Mouse (Mus musculus) liver, embryonic 15.5 days (tissue): ENCODE results near the gene Crb3. TPM values are rescaled to one million over a fixed set of nuclear protein-coding genes. Genes with fewer than 3 reads are reported as not detected.

Experiments used
- ATAC-seq: fragments of 200-750 bp; cut with Nextera tagmentation; 2 replicates; pipeline ENCODE4 v1.8.0; 2017; ENCODE audit warnings: moderate number of reproducible peaks, mild to moderate bottlenecking, moderate library complexity; ENCODE audit not compliant: insufficient read depth
- H3K27ac ChIP-seq: fragments of 300-500 bp; sonication (generic); replicated peaks from 2 replicates; pipeline ENCODE4 v1.5.1; 2015; ENCODE audit warnings: mild to moderate bottlenecking, inconsistent platforms
- H3K27me3 ChIP-seq: fragments of 300-500 bp; sonication (generic); 2 replicates; pipeline ENCODE4 v1.6.1; 2015; ENCODE audit warnings: mild to moderate bottlenecking, inconsistent platforms
- H3K36me3 ChIP-seq: fragments of 300-500 bp; sonication (generic); replicated peaks from 2 replicates; pipeline ENCODE4 v1.6.1; 2015; ENCODE audit warnings: moderate library complexity, mild to moderate bottlenecking, inconsistent platforms
- H3K4me1 ChIP-seq: fragments of 300-500 bp; sonication (generic); replicated peaks from 2 replicates; pipeline ENCODE4 v1.6.1; 2015; ENCODE audit warnings: inconsistent platforms
- H3K4me2 ChIP-seq: fragments of 300-500 bp; sonication (generic); 2 replicates; pipeline ENCODE4 v1.6.1; 2015; ENCODE audit warnings: moderate library complexity, mild to moderate bottlenecking, inconsistent platforms
- H3K4me3 ChIP-seq: fragments of 300-500 bp; sonication (generic); replicated peaks from 2 replicates; pipeline ENCODE4 v1.5.1; 2015; ENCODE audit warnings: mild to moderate bottlenecking, inconsistent platforms
- H3K9ac ChIP-seq: fragments of 300-500 bp; sonication (generic); 2 replicates; pipeline ENCODE4 v1.6.1; 2015; ENCODE audit warnings: moderate library complexity, mild to moderate bottlenecking, inconsistent platforms
- H3K9me3 ChIP-seq: fragments of 300-500 bp; sonication (generic); replicated peaks from 2 replicates; pipeline ENCODE4 v1.6.1; 2016; ENCODE audit warnings: inconsistent platforms
- WGBS: fragments of 180-500 bp; shearing (Covaris S2); methylation state at CpG from one replicate; pipeline ENCODE4 v1.1.7; 2015; ENCODE audit warnings: mixed read lengths; ENCODE audit not compliant: insufficient replicate concordance; 5-methylcytosine and 5-hydroxymethylcytosine counted together
- polyA plus RNA-seq: library from polyadenylated mRNA; unstranded; fragments of >200 nt; fragmentation: Nextera tagmentation; extraction: Ambion mirVana; gene quantifications from 2 replicates; pipeline ENCODE4 v1.2.1, GENCODE M21; 2015

Gene Crb3
- 11.1 and 11.2 TPM in 2 replicates for polyA plus RNA-seq

GRCm38 (mm10) chr17:57058891-57059485, at the start of gene Crb3:
Crb3 (plus strand) TSS chr17:57059105.
- Histone ChIP-seq H3K9ac (peak within 1 kb of the TSS; percentile 66), H3K27ac (peak within 1 kb of the TSS; percentile 75), H3K36me3 (no peaks in the 10 kb centered on the region), H3K9me3 (no peaks in the 10 kb centered on the region), H3K4me3 (peak within 1 kb of the TSS; percentile 64), H3K4me1 (peaks cover 42% of the 10 kb centered on the region), H3K27me3 (peaks cover 63% of the 10 kb centered on the region), H3K4me2 (peak within 1 kb of the TSS; percentile 91)
- no peak for ATAC-seq
- 5% methylated on average over 19 of the region's 22 CpGs for WGBS

DNA sequence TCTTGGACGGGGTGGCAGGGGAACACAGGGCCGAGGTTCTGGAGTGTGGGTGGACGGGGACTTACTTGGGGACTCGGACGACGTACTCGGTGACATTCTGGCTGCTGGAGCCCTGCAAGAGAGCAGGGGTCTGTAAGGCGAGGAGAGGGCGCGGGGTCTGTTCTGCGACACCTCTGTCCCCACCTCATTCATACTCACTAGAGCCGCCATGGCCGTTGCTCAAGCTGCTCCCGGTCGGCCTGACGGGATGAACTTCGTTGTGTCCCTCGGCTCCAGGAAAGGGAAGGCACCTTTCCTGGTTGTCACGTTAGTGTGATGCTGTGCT, 48.0 kb upstream of the Crb3 start:
- WGBS: under 1% methylated on average over 19 of the region's 19 CpGs
- H3K27me3 ChIP-seq: no peaks in the 10 kb centered on the region
- H3K4me1 ChIP-seq: peaks cover 46% of the 10 kb centered on the region
- peak; percentile 59 for ATAC-seq
- H3K36me3 ChIP-seq: peaks cover 37% of the 10 kb centered on the region
- H3K9ac ChIP-seq: peak overlapping the region; percentile 82
- no peaks in the 10 kb centered on the region for H3K9me3 ChIP-seq
- H3K4me2 ChIP-seq: peak overlapping the region; percentile 92
- H3K27ac ChIP-seq: peak overlapping the region; percentile 90
- H3K4me3 ChIP-seq: peak overlapping the region; percentile 74

DNA sequence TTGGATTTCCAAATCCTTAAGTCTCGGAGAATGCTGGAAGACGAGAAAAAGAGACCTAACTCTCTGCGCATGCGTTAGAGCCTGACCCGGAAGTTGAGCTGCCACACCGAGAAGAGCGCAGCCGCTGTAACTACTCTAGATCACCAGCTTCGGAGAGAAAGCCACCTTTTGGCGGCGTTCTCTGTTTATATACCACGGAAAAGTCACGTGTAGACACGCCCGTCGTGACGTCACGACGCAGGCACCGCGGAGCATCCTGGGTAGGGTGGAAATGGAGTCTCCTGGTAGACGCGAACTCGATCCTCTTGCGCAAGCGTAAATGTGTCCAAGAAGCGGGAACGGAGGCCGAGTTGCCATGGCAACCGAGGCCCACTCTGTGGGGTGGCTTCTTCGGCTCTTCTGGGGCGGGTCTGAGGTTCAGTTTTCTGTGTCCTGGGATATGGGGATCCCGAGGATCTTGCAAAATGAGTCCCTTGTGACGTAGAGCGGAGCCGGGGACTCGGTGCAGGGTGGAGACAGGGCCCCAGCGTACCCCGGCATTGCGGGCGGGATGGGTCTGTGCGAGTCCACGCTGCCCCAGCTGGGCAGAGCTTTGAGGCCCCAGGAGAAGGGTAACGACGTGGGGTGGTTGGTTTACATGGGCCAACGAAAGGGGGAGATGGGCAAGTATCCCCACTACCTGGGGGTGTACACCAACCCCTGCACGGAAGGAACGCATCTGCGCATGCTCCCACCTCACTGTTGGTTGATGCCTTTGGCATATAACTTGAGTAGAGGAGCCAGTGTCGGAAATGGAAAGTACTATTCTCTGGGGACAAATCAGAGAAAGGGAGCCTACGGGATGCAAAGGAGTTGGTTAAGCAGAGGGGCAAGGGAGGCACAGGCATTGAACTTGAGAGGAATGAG, 47.4 kb upstream of the Crb3 start, which contains the start of the genes Gtf2f1 and Gm17949:
TSS of gene Gtf2f1 (minus strand) at position 53 of the 906 bp plus-strand sequence.
TSS of gene Gm17949 (plus strand) at position 234 of the 906 bp plus-strand sequence.
- Histone ChIP-seq H3K4me3 (peak within 1 kb of the TSS; percentile 74), H3K9ac (peak within 1 kb of the TSS; percentile 82), H3K9me3 (no peaks in the 10 kb centered on the region), H3K4me1 (peaks cover 50% of the 10 kb centered on the region), H3K36me3 (peaks cover 31% of the 10 kb centered on the region), H3K27me3 (no peaks in the 10 kb centered on the region), H3K4me2 (peak within 1 kb of the TSS; percentile 92), H3K27ac (peak within 1 kb of the TSS; percentile 90)
- ATAC-seq: peak; percentile 87
- under 1% methylated on average over 51 of the region's 51 CpGs for WGBS

- peaks cover 43% of the 10 kb centered on the region for H3K4me1 ChIP-seq
- ATAC-seq: no peak
- H3K27ac ChIP-seq: peak overlapping the region; percentile 90
- H3K36me3 ChIP-seq: peaks cover 23% of the 10 kb centered on the region
- H3K9ac ChIP-seq: peak overlapping the region; percentile 75
- H3K4me3 ChIP-seq: peak overlapping the region; percentile 74
- 71% methylated on average over 13 of the region's 13 CpGs for WGBS
- peak overlapping the region; percentile 92 for H3K4me2 ChIP-seq
- no peaks in the 10 kb centered on the region for H3K27me3 ChIP-seq
- H3K9me3 ChIP-seq: no peaks in the 10 kb centered on the region
Observed at GRCm38 (mm10) chr17:57012245-57012795, 46.6 kb upstream of the Crb3 start.

DNA sequence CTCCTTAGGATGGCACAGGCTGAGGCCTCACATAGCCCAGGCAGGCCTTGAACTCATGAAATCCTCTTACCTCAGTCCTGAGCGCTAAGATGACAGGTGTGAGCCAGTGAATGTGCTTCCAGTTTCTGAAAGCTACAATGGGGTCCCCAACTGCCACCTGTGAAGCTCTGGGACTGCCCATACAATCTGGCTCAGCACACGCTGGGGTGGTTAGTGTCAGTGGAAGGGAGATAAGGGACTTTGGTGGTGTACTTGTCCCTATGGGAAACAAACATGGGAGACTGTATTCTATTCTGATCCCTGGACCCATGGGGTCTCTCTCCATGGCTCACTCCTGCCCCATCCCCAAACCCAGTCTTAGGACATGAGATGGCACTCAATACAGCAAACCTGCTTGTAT, 39.2 kb upstream of the Crb3 start:
- H3K4me3 ChIP-seq: no peak overlapping the region
- WGBS: 35% methylated on average over 2 of the region's 2 CpGs
- H3K9me3 ChIP-seq: no peaks in the 10 kb centered on the region
- peak overlapping the region; percentile 36 for H3K4me2 ChIP-seq
- peaks cover 67% of the 10 kb centered on the region for H3K4me1 ChIP-seq
- H3K27ac ChIP-seq: peak overlapping the region; percentile 79
- ATAC-seq: peak; percentile 79
- peak overlapping the region; percentile 4; the same call in 1 of the 2 replicates for H3K9ac ChIP-seq
- peaks cover 50% of the 10 kb centered on the region for H3K36me3 ChIP-seq
- no peaks in the 10 kb centered on the region for H3K27me3 ChIP-seq

DNA sequence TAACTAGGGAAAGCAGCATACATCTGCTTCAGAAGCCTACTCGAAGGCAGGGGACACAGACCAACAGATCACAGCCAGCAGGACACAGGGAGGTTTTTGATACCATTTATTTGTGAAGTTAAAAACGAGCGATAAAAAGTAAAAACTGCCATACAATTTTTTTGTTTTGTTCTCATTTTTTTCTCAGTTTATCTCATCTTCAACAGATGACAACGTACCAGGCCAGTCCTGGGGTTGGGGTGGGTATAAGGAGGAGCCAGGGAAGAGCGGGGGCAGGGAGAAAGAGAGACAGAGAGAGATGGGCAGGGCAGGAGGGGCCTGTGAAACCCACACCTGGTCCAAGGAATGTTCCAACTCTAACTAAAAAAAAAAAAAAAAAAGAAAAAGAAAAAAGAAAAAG, 37.9 kb upstream of the Crb3 start:
- Histone ChIP-seq H3K9ac (no peak overlapping the region), H3K27me3 (no peaks in the 10 kb centered on the region), H3K4me2 (no peak overlapping the region), H3K36me3 (peaks cover 63% of the 10 kb centered on the region), H3K27ac (peak overlapping the region; percentile 79), H3K4me3 (no peak overlapping the region), H3K9me3 (no peaks in the 10 kb centered on the region), H3K4me1 (peaks cover 69% of the 10 kb centered on the region)
- 29% methylated on average over 5 of the region's 5 CpGs for WGBS
- peak; percentile 33; the same call in 1 of the 2 replicates for ATAC-seq

DNA sequence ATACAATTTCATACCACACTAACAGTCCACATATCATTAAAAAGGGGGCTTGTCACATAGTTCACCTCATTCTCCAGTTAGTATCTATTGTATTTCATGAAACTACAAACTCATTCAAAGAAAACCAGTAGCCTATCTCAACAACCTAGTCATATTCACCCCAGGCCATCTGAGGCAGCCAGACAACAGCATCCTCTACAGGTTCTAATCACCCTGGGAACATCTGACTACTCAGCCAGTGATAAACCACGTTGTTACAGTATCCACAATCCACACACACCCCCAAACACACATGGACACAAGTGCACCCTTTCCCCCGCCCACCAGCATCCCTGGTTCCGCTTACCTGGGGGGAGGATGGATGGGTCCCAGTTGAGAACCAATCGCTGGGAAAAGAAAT, 31.4 kb upstream of the Crb3 start:
- H3K4me1 ChIP-seq: peaks cover 70% of the 10 kb centered on the region
- 0 out of 2 replicates have a peak overlapping the region, but pooled peaks have one; percentile 8 for H3K4me2 ChIP-seq
- no peak for ATAC-seq
- no peaks in the 10 kb centered on the region for H3K27me3 ChIP-seq
- H3K27ac ChIP-seq: peak overlapping the region; percentile 12; the same call in 1 of the 2 replicates
- H3K36me3 ChIP-seq: peaks cover 65% of the 10 kb centered on the region
- WGBS: 59% methylated on average over 4 of the region's 4 CpGs
- H3K9ac ChIP-seq: no peak overlapping the region
- H3K4me3 ChIP-seq: no peak overlapping the region
- no peaks in the 10 kb centered on the region for H3K9me3 ChIP-seq

DNA sequence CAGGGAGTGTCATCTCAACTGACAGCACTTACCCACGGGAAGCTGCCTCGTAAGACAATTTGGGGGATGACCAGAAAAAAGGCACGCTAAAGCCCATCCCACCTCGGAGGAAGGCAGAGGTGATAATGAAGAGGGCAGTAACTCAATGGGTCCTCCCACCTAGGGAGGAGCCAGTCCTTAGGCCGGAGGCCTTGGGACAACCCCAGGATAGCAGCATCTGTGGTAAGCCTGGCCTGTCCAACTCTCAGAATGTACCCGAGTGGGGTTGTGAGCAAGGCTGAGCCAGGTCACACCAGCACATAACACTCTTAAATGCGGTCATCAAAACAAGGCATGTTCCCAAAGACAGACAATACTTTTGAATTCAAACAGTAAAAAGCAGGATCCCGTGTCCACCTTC, 29.2 kb upstream of the Crb3 start:
- H3K9ac ChIP-seq: peak overlapping the region; percentile 100
- no peak for ATAC-seq

GRCm38 (mm10) chr17:57030931-57031660, 27.8 kb upstream of the Crb3 start, which contains the start of gene Khsrp:
Khsrp (minus strand) TSS chr17:57031522.
- no peaks in the 10 kb centered on the region for H3K9me3 ChIP-seq
- peaks cover 54% of the 10 kb centered on the region for H3K4me1 ChIP-seq
- H3K27me3 ChIP-seq: no peaks in the 10 kb centered on the region
- peak within 1 kb of the TSS; percentile 100 for H3K9ac ChIP-seq
- WGBS: under 1% methylated on average over 90 of the region's 99 CpGs
- peak within 1 kb of the TSS; percentile 91 for H3K4me2 ChIP-seq
- peak within 1 kb of the TSS; percentile 94 for H3K27ac ChIP-seq
- H3K4me3 ChIP-seq: peak within 1 kb of the TSS; percentile 97
- ATAC-seq: no peak
- H3K36me3 ChIP-seq: peaks cover 29% of the 10 kb centered on the region

More for the DNA sequence above, 29.2 kb upstream of the Crb3 start:
- peaks cover 43% of the 10 kb centered on the region for H3K36me3 ChIP-seq
- H3K27ac ChIP-seq: peak overlapping the region; percentile 94
- H3K4me2 ChIP-seq: peak overlapping the region; percentile 91
- 19% methylated on average over 8 of the region's 8 CpGs for WGBS
- no peaks in the 10 kb centered on the region for H3K27me3 ChIP-seq
- H3K4me3 ChIP-seq: peak overlapping the region; percentile 97
- H3K4me1 ChIP-seq: peaks cover 59% of the 10 kb centered on the region
- no peaks in the 10 kb centered on the region for H3K9me3 ChIP-seq

- peak; percentile 88 for ATAC-seq
- under 1% methylated on average over 38 of the region's 38 CpGs for WGBS
- peaks cover 46% of the 10 kb centered on the region for H3K4me1 ChIP-seq
- H3K27me3 ChIP-seq: no peaks in the 10 kb centered on the region
- peak overlapping the region; percentile 97 for H3K4me3 ChIP-seq
- H3K9ac ChIP-seq: peak overlapping the region; percentile 74
- H3K27ac ChIP-seq: peak overlapping the region; percentile 93
- no peaks in the 10 kb centered on the region for H3K9me3 ChIP-seq
- H3K36me3 ChIP-seq: peaks cover 22% of the 10 kb centered on the region
- peak overlapping the region; percentile 90 for H3K4me2 ChIP-seq
Observed at GRCm38 (mm10) chr17:57031661-57032420, 27.1 kb upstream of the Crb3 start.
